Mouse (Mus musculus): ENCODE measurements around the gene Opn5. TPM values are rescaled to one million over a fixed set of nuclear protein-coding genes. Genes with fewer than 3 reads are reported as not detected.

The Opn5 gene
- polyA plus RNA-seq, 1 experiment from 2014 or later, result not detected

Other genes with a start within 250 kb of the Opn5 start
- 0.09 TPM in 1 of 2 replicates, not detected in the other for gene Adgrf4, start 80.9 kb upstream of the Opn5 start, polyA plus RNA-seq (2015; fragmentation: Nextera tagmentation; extraction: Ambion mirVana)
- gene Adgrf2, start 130.8 kb upstream of the Opn5 start, polyA plus RNA-seq (2015; fragmentation: Nextera tagmentation; extraction: Ambion mirVana), result not detected in 2 replicates